Mouse (Mus musculus) B cell, adult 2 months (primary cell): ENCODE results near the gene Pcf11.

Experiments
- DNase-seq, 2 experiments: peaks; one replicate each; pipeline ENCODE4 v3.0.0; 2022

The Pcf11 gene

DNA sequence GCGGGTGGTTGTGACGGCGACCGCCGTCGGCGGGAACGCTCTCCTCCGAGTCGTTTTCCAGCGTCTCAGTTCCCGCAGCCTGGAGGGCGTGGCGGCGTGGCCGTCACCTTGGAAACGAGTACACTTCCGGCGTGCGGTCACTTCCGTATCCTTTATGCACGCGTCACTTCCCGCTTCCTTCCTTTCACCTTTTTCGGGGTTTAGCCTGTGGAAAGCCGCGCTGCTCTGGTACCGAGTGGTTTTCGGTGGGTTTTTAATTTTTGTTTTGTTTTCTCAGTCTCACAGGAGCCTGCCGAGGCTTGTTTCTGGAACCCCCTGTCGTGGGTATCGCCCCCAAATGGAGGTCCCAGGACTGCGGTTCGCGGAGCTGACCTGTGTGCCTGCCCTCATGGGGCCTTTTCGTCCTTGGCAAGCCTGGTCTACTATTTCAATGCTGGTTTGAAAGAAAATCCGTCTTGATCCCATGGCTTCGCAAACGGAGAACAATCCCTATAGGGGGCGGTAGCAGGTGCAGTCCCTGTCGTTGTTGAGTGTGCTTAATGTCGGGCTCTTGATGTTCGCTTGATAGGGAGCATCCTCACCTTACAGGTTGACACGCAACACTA, 32.6 kb downstream of the Pcf11 start, which contains the start of gene Ankrd42:
Ankrd42 (minus strand) TSS at position 122 of the 605 bp plus-strand sequence.
- peak; percentile 92 to 93 for DNase-seq

DNA sequence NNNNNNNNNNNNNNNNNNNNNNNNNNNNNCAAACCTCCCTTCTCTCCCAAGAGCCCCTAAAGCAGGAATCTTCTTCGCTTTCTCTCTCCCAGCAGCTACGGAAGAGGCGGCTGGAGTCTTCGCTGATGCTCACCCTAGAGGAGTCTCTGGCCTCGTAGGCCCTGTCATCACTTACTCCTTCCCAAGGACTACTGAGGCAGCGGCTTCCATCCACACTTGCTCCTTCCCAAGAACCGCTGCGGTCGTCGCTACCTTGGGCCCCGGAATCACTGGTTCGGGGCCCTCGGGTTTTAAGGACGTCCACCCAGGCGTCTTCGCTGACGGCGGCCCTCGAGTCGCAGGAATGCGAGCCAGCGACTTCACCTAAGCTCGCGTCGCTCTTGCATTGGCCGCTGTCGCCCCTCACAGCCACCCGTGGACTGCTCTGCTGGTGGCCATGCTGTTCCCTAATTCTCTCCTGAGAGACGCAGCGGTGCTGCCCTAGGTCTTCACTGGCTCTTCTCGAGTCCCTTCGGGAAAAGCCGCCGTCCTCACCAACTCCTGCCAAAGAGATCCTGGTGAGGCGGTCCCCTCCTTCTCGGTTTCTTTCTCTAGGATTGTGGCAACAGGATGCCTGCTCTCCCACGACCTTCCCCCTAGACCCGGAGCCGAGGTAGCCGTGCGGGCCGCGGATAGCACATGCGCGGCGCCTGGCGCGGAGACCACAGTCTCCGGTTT, 33.3 kb downstream of the Pcf11 start:
- peak in 1 of 2 experiments; percentile 12 for DNase-seq

DNA sequence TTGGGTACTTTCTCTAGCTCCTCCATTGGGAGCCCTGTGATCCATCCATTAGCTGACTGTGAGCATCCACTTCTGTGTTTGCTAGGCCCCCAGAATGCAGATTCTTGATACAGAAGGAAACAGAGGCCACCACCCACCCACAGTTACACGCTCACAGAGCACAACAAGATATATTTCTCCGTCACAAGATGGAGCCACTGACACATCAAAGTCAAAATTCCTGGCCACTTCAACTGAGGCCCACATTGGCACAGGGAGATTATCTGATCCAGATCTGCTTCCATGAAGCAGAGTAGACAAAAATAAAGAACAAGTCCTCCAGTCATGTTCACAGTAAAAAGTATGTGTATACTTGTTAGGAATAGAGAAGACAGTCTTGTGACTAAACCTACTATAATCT, 39.6 kb downstream of the Pcf11 start:
- DNase-seq: peak; percentile 31 to 40

DNA sequence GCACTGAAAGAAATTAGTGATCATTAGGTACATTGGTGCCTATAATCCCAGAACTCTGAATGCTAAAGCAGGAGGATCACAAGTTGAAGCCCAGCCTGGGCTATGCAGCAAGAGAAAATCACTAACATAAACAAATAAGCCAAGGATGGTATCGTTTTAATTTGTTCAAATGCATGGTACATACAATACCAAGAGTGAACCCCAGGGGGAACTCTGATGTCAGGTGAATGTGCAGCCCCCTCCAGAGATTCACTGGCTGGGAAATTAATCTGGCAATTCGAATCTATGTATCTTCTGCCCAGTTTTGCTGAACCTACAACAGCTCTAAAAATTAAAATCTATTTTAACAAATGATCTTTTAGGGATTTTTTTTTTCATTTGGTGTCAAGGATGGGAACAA, 45.2 kb downstream of the Pcf11 start:
- DNase-seq: peak; percentile 22 to 34

DNA sequence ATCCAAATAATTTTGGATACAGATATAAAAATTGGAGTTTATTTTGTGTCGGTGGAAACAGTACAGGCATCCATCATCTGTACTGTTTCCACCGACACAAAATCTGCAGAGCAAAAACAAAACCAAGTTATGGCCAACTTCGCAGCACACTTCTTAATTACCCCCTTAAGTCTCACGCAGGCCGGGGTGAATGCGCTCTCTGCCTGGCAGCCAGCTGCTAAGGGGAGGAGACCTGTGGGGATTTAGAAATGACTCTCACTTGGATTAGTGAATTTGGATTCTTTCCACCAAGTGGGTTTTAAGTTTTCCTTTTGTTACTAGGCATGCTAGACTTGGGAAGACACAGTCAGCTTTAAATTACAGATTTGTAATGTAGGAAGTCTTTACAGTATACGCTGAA, 58.9 kb downstream of the Pcf11 start:
- no peak for DNase-seq

DNA sequence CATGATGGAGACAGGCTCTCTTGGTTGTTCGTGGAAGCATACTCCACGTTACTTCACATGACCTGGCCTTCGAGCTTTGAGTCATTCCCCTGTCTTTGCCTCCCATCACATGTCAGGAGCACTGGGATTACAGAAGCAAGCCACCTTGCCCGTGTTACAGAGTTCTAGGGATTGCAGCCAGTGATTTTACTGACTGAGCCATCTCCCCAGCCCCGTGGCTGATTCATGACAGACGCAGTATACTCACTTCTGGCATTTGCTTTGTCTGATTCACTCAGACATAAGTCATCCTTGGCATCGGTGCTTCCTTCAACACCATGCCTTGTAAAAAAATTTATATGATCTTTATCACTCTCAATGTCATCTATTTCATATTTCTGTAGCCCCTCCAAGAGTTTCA, 64.8 kb downstream of the Pcf11 start:
- DNase-seq: no peak
